ENCODE assay signal across 8 mouse cellular contexts in genomic region chr17:29238421-29238945, GRCm38 (mm10). TPM values are rescaled to one million over a fixed set of nuclear protein-coding genes. Genes with fewer than 3 reads are reported as not detected.
DNase-seq lines count a peak whose midpoint lies in the region; ATAC-seq lines count a peak whose summit lies in the region.

No protein-coding gene starts in this region.

- no peaks in the 10 kb centered on the region for H3K9me3 ChIP-seq in kidney, embryonic 14.5 days (ENCODE audit: control insufficient read depth, low read length)
- no peaks in the 10 kb centered on the region for H3K9me3 ChIP-seq in forebrain, embryonic 14.5 days (replicated peaks; ENCODE audit: control insufficient read depth, low read length)
- H3K9me3 ChIP-seq in liver, embryonic 15.5 days (replicated peaks): no peaks in the 10 kb centered on the region

- no peak for DNase-seq in kidney, postnatal 10 days
- DNase-seq in ZHBTc4 (ENCODE audit: low read depth, low spot score): peak; percentile 39
- no peak for DNase-seq in forebrain, embryonic 14.5 days (ENCODE audit: low spot score)
- no peak for DNase-seq in spleen, adult 18-20 months
- DNase-seq in urinary bladder, postnatal 25 days (ENCODE audit: low spot score): no peak
- no peak for DNase-seq in ovary, postnatal 36 days (ENCODE audit: low spot score)

- WGBS in kidney, embryonic 14.5 days: 3% methylated on average over 23 of the region's 23 CpGs
- 4% methylated on average over 23 of the region's 23 CpGs for WGBS in forebrain, embryonic 14.5 days
- 3% methylated on average over 23 of the region's 23 CpGs for WGBS in liver, embryonic 15.5 days (ENCODE audit: insufficient replicate concordance)

- peak overlapping the region; percentile 60 for H3K4me3 ChIP-seq in kidney, embryonic 14.5 days (ENCODE audit: low read length)
- peak overlapping the region; percentile 58 for H3K4me3 ChIP-seq in forebrain, embryonic 14.5 days (ENCODE audit: low read depth, low read length)
- H3K4me3 ChIP-seq in liver, embryonic 15.5 days (replicated peaks): peak overlapping the region; percentile 46

- H3K36me3 ChIP-seq in kidney, embryonic 14.5 days (ENCODE audit: control insufficient read depth, insufficient read depth, low read length): no peaks in the 10 kb centered on the region
- no peaks in the 10 kb centered on the region for H3K36me3 ChIP-seq in forebrain, embryonic 14.5 days (ENCODE audit: control insufficient read depth, insufficient read depth, low read length)
- no peaks in the 10 kb centered on the region for H3K36me3 ChIP-seq in liver, embryonic 15.5 days (replicated peaks)

- ATAC-seq in kidney, embryonic 14.5 days (ENCODE audit: low FRiP score, low TSS enrichment): 0 out of 2 replicates have a peak, but pooled peaks have one; percentile 25
- ATAC-seq in forebrain, embryonic 14.5 days: peak; percentile 21; the same call in 1 of the 2 replicates
- ATAC-seq in liver, embryonic 15.5 days (ENCODE audit: insufficient read depth): no peak

- no peak overlapping the region for H3K27ac ChIP-seq in kidney, embryonic 14.5 days (ENCODE audit: low read depth, low read length)
- 0 out of 2 replicates have a peak overlapping the region, but pooled peaks have one; percentile 9 for H3K27ac ChIP-seq in forebrain, embryonic 14.5 days (ENCODE audit: low read depth, low read length)
- H3K27ac ChIP-seq in liver, embryonic 15.5 days (replicated peaks): no peak overlapping the region

- peaks cover 10% of the 10 kb centered on the region; the same call in 1 of the 2 replicates for H3K4me1 ChIP-seq in kidney, embryonic 14.5 days (ENCODE audit: control insufficient read depth, insufficient read depth, low read length)
- peaks cover 9% of the 10 kb centered on the region; the same call in 1 of the 2 replicates for H3K4me1 ChIP-seq in forebrain, embryonic 14.5 days (ENCODE audit: control insufficient read depth, insufficient read depth, low read length)
- peaks cover 2% of the 10 kb centered on the region; the same call in 1 of the 2 replicates for H3K4me1 ChIP-seq in liver, embryonic 15.5 days (replicated peaks)

- H3K4me2 ChIP-seq in kidney, embryonic 14.5 days (replicated peaks; ENCODE audit: low read depth, low read length): peak overlapping the region; percentile 99
- peak overlapping the region; percentile 99 for H3K4me2 ChIP-seq in forebrain, embryonic 14.5 days (ENCODE audit: low read length)
- H3K4me2 ChIP-seq in liver, embryonic 15.5 days: peak overlapping the region; percentile 73

- H3K27me3 ChIP-seq in kidney, embryonic 14.5 days (ENCODE audit: control insufficient read depth, insufficient read depth, low read length): peaks cover 24% of the 10 kb centered on the region
- 0 out of 2 replicates have a peak, but pooled peaks cover 9% of the 10 kb centered on the region for H3K27me3 ChIP-seq in forebrain, embryonic 14.5 days (replicated peaks; ENCODE audit: control insufficient read depth, insufficient read depth, low read length)
- peaks cover 87% of the 10 kb centered on the region for H3K27me3 ChIP-seq in liver, embryonic 15.5 days

- peak overlapping the region; percentile 68; the same call in 1 of the 2 replicates for H3K9ac ChIP-seq in kidney, embryonic 14.5 days (ENCODE audit: low read depth, low read length)
- H3K9ac ChIP-seq in forebrain, embryonic 14.5 days (ENCODE audit: low read length): peak overlapping the region; percentile 74
- no peak overlapping the region for H3K9ac ChIP-seq in liver, embryonic 15.5 days

RNA-seq across cellular contexts. Expression of gene Cpne5, which starts 0.5 kb away (rescaled TPM):
- 11.3 and 12.3 TPM in 2 replicates for polyA plus RNA-seq in kidney, embryonic 14.5 days (2014; fragmentation: Nextera tagmentation; extraction: Ambion mirVana)
- polyA plus RNA-seq in forebrain, embryonic 14.5 days (2014; fragmentation: Nextera tagmentation; extraction: Ambion mirVana): 17.2 and 17.4 TPM in 2 replicates
- polyA plus RNA-seq in liver, embryonic 15.5 days (2015; fragmentation: Nextera tagmentation; extraction: Ambion mirVana): 0.05 and 0.12 TPM in 2 replicates

RNA-seq across cellular contexts. Expression of gene Ppil1, which starts 25.5 kb away (rescaled TPM):
- polyA plus RNA-seq in kidney, embryonic 14.5 days (2014; fragmentation: Nextera tagmentation; extraction: Ambion mirVana): 161 and 169 TPM in 2 replicates
- 123 and 131 TPM in 2 replicates for polyA plus RNA-seq in forebrain, embryonic 14.5 days (2014; fragmentation: Nextera tagmentation; extraction: Ambion mirVana)
- 86.2 and 92.9 TPM in 2 replicates for polyA plus RNA-seq in liver, embryonic 15.5 days (2015; fragmentation: Nextera tagmentation; extraction: Ambion mirVana)

RNA-seq across cellular contexts. Expression of gene BC004004, which starts 30.1 kb away (rescaled TPM):
- polyA plus RNA-seq in kidney, embryonic 14.5 days (2014; fragmentation: Nextera tagmentation; extraction: Ambion mirVana): 59.8 and 63.3 TPM in 2 replicates
- polyA plus RNA-seq in forebrain, embryonic 14.5 days (2014; fragmentation: Nextera tagmentation; extraction: Ambion mirVana): 116 and 123 TPM in 2 replicates
- polyA plus RNA-seq in liver, embryonic 15.5 days (2015; fragmentation: Nextera tagmentation; extraction: Ambion mirVana): 62.7 and 69.9 TPM in 2 replicates

Comparison
In these comparisons a context has a peak if more than half of its experiments do, and no peak if none do; other contexts are left out.
1. RNA of gene Cpne5, which starts 0.5 kb away (polyA plus RNA-seq): 17.2 to 17.4 TPM in forebrain, embryonic 14.5 days and 11.3 to 12.3 TPM in kidney, embryonic 14.5 days; 0.05 to 0.12 TPM in liver, embryonic 15.5 days; every median in the first group is over 10 times any median in the second.
2. Peak in every context shown above with its lines, with median percentiles within 50 percentile points of each other: H3K4me2 ChIP-seq and H3K4me3 ChIP-seq.